Mouse (Mus musculus) v-Abl transformed pro-B cells (cell line): Measurements from ENCODE around the gene Tspan12.
"Not testable (repeated sequence)": the region's sequence is repeated elsewhere in the genome, so short reads cannot be mapped to it uniquely, and the experiment has no call there.

Experiments used
- in situ Hi-C, 2 experiments: fragments of 400-800 bp; cut with MboI; formaldehyde crosslinking; loops; one replicate each; pipeline ENCODE4 v1.15.1; 2025; ENCODE audit not compliant: unreplicated experiment in 2 of 2

Gene Tspan12

GRCm38 (mm10) chr6:21852344-21852785 is at the start of gene Tspan12:
Gene Tspan12, minus strand, starts transcription at chr6:21852515.
- in situ Hi-C loops = no loop called here

- in situ Hi-C loops = no loop called here
Measured at GRCm38 (mm10) chr6:21894451-21894850, 42.1 kb upstream of the Tspan12 start.

- in situ Hi-C loops = no loop called here
Measured at GRCm38 (mm10) chr6:21889101-21889500, 36.8 kb upstream of the Tspan12 start.

- in situ Hi-C loops = not testable (repeated sequence)
Measured at GRCm38 (mm10) chr6:21887971-21888370, 35.7 kb upstream of the Tspan12 start.

- in situ Hi-C loops = no loop called here
Measured at GRCm38 (mm10) chr6:21879496-21879895, 27.2 kb upstream of the Tspan12 start.

- in situ Hi-C loops = no loop called here
Measured at GRCm38 (mm10) chr6:21867310-21867709, 15.0 kb upstream of the Tspan12 start.

- in situ Hi-C loops = no loop called here
Measured at GRCm38 (mm10) chr6:21864179-21864578, 11.9 kb upstream of the Tspan12 start.

- in situ Hi-C loops = no loop called here
Measured at GRCm38 (mm10) chr6:21863561-21863960, 11.2 kb upstream of the Tspan12 start.

- in situ Hi-C loops = no loop called here
Measured at GRCm38 (mm10) chr6:21861316-21861715, 9.0 kb upstream of the Tspan12 start.

- in situ Hi-C loops = no loop called here
Measured at GRCm38 (mm10) chr6:21857843-21858242, 5.5 kb upstream of the Tspan12 start.

- in situ Hi-C loops = no loop called here
Measured at GRCm38 (mm10) chr6:21855921-21856320, 3.6 kb upstream of the Tspan12 start.

- in situ Hi-C loops = no loop called here
Measured at GRCm38 (mm10) chr6:21853342-21853741, 1.0 kb upstream of the Tspan12 start.

GRCm38 (mm10) chr6:21851596-21852343 is 545 bp downstream of the Tspan12 start:
- in situ Hi-C loops = no loop called here

- in situ Hi-C loops = no loop called here
Measured at GRCm38 (mm10) chr6:21851346-21851595, 1.0 kb downstream of the Tspan12 start.

- in situ Hi-C loops = no loop called here
Measured at GRCm38 (mm10) chr6:21850526-21851345, 1.6 kb downstream of the Tspan12 start.

GRCm38 (mm10) chr6:21848808-21849207 is 3.5 kb downstream of the Tspan12 start:
- in situ Hi-C loops = no loop called here

GRCm38 (mm10) chr6:21839976-21840775 is 12.1 kb downstream of the Tspan12 start:
- in situ Hi-C loops = no loop called here

- in situ Hi-C loops = no loop called here
Measured at GRCm38 (mm10) chr6:21839244-21839814, 13.0 kb downstream of the Tspan12 start.

- in situ Hi-C loops = no loop called here
Measured at GRCm38 (mm10) chr6:21833531-21833930, 18.8 kb downstream of the Tspan12 start.

GRCm38 (mm10) chr6:21831871-21832270 is 20.4 kb downstream of the Tspan12 start:
- in situ Hi-C loops = no loop called here

GRCm38 (mm10) chr6:21830931-21831330 is 21.4 kb downstream of the Tspan12 start:
- in situ Hi-C loops = no loop called here
